32 mouse cellular contexts compared by ENCODE assay signal in genomic region chr8:121954981-121955555, GRCm38 (mm10). TPM values are rescaled to one million over a fixed set of nuclear protein-coding genes. Genes with fewer than 3 reads are reported as not detected.
A peak's percentile ranks its signal among the peaks of the same experiment; 100 is the strongest.
DNase-seq lines count a peak whose midpoint lies in the region; ATAC-seq and TF ChIP-seq lines count a peak whose summit lies in the region.
"Had no signal": no experiment of that assay in that cellular context is flagged by ENCODE, and none has a peak within 500 bp of the region (broad histone marks: within the 10 kb centered on the region; RNA-seq: fewer than 3 reads in every experiment).

No protein-coding gene starts in this region.

- H3K4me1 ChIP-seq in liver, embryonic 12.5 days = peaks cover 79% of the 10 kb centered on the region
- H3K4me1 ChIP-seq in liver, postnatal 0 days (ENCODE audit: insufficient read depth) = peaks cover 36% of the 10 kb centered on the region
- peaks cover 0 to 21% of the 10 kb centered on the region in 2 experiments; a peak in 2 of 4 replicates for H3K4me1 ChIP-seq in ES-E14 (ENCODE audit: control insufficient read depth in 2 of 2, insufficient read depth in 2 of 2, low read length in 2 of 2, poor library complexity in 1 of 2)
- peaks cover 23 to 38% of the 10 kb centered on the region in 2 experiments for H3K4me1 ChIP-seq in liver, embryonic 14.5 days (replicated peaks; ENCODE audit: control insufficient read depth in 2 of 2, insufficient read depth in 2 of 2, low read length in 1 of 2)
- H3K4me1 ChIP-seq in forebrain, embryonic 13.5 days = peaks cover 25% of the 10 kb centered on the region

- no peaks in the 10 kb centered on the region for H3K9me3 ChIP-seq in liver, embryonic 12.5 days (replicated peaks)
- H3K9me3 ChIP-seq in liver, postnatal 0 days (ENCODE audit: low read length) = no peaks in the 10 kb centered on the region
- H3K9me3 ChIP-seq in ES-E14 (ENCODE audit: control insufficient read depth, insufficient read depth, low read depth, low read length) = no peaks in the 10 kb centered on the region
- H3K9me3 ChIP-seq in liver, embryonic 14.5 days (ENCODE audit: control insufficient read depth, low read length) = no peaks in the 10 kb centered on the region
- no peaks in the 10 kb centered on the region for H3K9me3 ChIP-seq in forebrain, embryonic 13.5 days (replicated peaks)
- H3K9me3 ChIP-seq: hindbrain, embryonic 15.5 days; midbrain, embryonic 13.5 days; neural tube, embryonic 13.5 days had no signal

- H3K9ac ChIP-seq in liver, embryonic 12.5 days = no peak overlapping the region
- H3K9ac ChIP-seq in liver, postnatal 0 days (replicated peaks) = no peak overlapping the region
- 0 out of 2 replicates have a peak overlapping the region, but pooled peaks have one; percentile 42 for H3K9ac ChIP-seq in ES-E14 (ENCODE audit: insufficient read depth, low read depth, low read length, poor library complexity, severe bottlenecking)
- H3K9ac ChIP-seq in liver, embryonic 14.5 days (replicated peaks) = no peak overlapping the region
- no peak overlapping the region for H3K9ac ChIP-seq in forebrain, embryonic 13.5 days
- H3K9ac ChIP-seq: forebrain, postnatal 0 days; hindbrain, embryonic 15.5 days; midbrain, embryonic 13.5 days; neural tube, embryonic 13.5 days had no signal

- WGBS in liver, embryonic 12.5 days (ENCODE audit: insufficient replicate concordance) = 52% methylated on average over 10 of the region's 10 CpGs
- WGBS in liver, postnatal 0 days (ENCODE audit: insufficient replicate concordance) = 66% methylated on average over 10 of the region's 10 CpGs
- whole genome bisulfite sequencing in liver, embryonic 14.5 days (ENCODE audit: insufficient replicate concordance) = 50% methylated on average over 10 of the region's 10 CpGs
- WGBS in forebrain, embryonic 13.5 days = 88% methylated on average over 10 of the region's 10 CpGs

- intact Hi-C loops in gastrocnemius, adult 2 months (cut with DNase I) = no loop called here

- H3K27ac ChIP-seq in gastrocnemius, adult 2 months = peak overlapping the region; percentile 90
- H3K27ac ChIP-seq in liver, embryonic 12.5 days = peak overlapping the region; percentile 37
- H3K27ac ChIP-seq in liver, postnatal 0 days (ENCODE audit: low read depth) = no peak overlapping the region
- H3K27ac ChIP-seq in ES-E14 (ENCODE audit: insufficient read depth, low read depth, low read length, poor library complexity, severe bottlenecking) = no peak overlapping the region
- H3K27ac ChIP-seq in liver, embryonic 14.5 days = no peak overlapping the region
- H3K27ac ChIP-seq in forebrain, embryonic 13.5 days = no peak overlapping the region
- H3K27ac ChIP-seq: hindbrain, embryonic 15.5 days; layer of hippocampus, adult 2 months; midbrain, embryonic 13.5 days; neural tube, embryonic 13.5 days had no signal

- peak overlapping the region; percentile 41 for H3K4me2 ChIP-seq in liver, embryonic 12.5 days
- no peak overlapping the region for H3K4me2 ChIP-seq in liver, postnatal 0 days (ENCODE audit: low read depth, low read length)
- peak overlapping the region; percentile 25 for H3K4me2 ChIP-seq in liver, embryonic 14.5 days (ENCODE audit: low read depth)
- no peak overlapping the region for H3K4me2 ChIP-seq in forebrain, embryonic 13.5 days
- H3K4me2 ChIP-seq: hindbrain, embryonic 15.5 days; midbrain, embryonic 13.5 days; neural tube, embryonic 13.5 days had no signal

- no peak for TF ChIP-seq CTCF in gastrocnemius, adult 2 months (IDR thresholded peaks at IDR 0.05)
- TF ChIP-seq CTCF in liver, postnatal 0 days (IDR thresholded peaks at IDR 0.05; ENCODE audit: low read depth) = no peak
- no peak for TF ChIP-seq CTCF in liver, embryonic 14.5 days (IDR thresholded peaks at IDR 0.05; ENCODE audit: low read depth)

- ATAC-seq in liver, embryonic 12.5 days = no peak
- ATAC-seq in liver, postnatal 0 days = no peak
- ATAC-seq in liver, embryonic 14.5 days (ENCODE audit: insufficient read depth) = no peak
- ATAC-seq in forebrain, embryonic 13.5 days = no peak
- ATAC-seq: forebrain, postnatal 0 days; midbrain, embryonic 13.5 days had no signal

- DNase-seq in gastrocnemius, adult 2 months = peak; percentile 51
- DNase-seq in gastrocnemius, postnatal 10 days = no peak
- no peak for DNase-seq in liver, postnatal 0 days
- no peak for DNase-seq in ES-E14 (ENCODE audit: low read depth, low spot score)
- DNase-seq in liver, embryonic 14.5 days (ENCODE audit: low read depth in 3 of 3, low spot score in 3 of 3) = no peak
- DNase-seq in thymus, postnatal 14 days = no peak
- DNase-seq: adrenal gland, postnatal 10 days; cerebellum, adult 2 months; cerebellum, postnatal 25 days; forebrain, postnatal 0 days; gastrocnemius, postnatal 36 days; kidney, adult 8-10 months; kidney, postnatal 14 days; lung, adult 2 months; lung, postnatal 14 days; retina, postnatal 1 day; right cerebral cortex, postnatal 25 days; thymus, postnatal 25 days had no signal

- H3K36me3 ChIP-seq in liver, embryonic 12.5 days = peaks cover 50% of the 10 kb centered on the region
- H3K36me3 ChIP-seq in liver, postnatal 0 days (replicated peaks; ENCODE audit: insufficient read depth, low read length) = peaks cover 10% of the 10 kb centered on the region
- peaks cover 22% of the 10 kb centered on the region for H3K36me3 ChIP-seq in ES-E14 (ENCODE audit: control insufficient read depth, insufficient read depth, low read length, poor library complexity, severe bottlenecking)
- H3K36me3 ChIP-seq in liver, embryonic 14.5 days (replicated peaks; ENCODE audit: control insufficient read depth, insufficient read depth, low read depth) = peaks cover 3% of the 10 kb centered on the region; the same call in 1 of the 2 replicates
- H3K36me3 ChIP-seq in forebrain, embryonic 13.5 days (ENCODE audit: poor library complexity, severe bottlenecking) = peaks cover 27% of the 10 kb centered on the region
- H3K36me3 ChIP-seq: hindbrain, embryonic 15.5 days had no signal

- H3K27me3 ChIP-seq in liver, embryonic 12.5 days (replicated peaks) = no peaks in the 10 kb centered on the region
- no peaks in the 10 kb centered on the region for H3K27me3 ChIP-seq in liver, postnatal 0 days (ENCODE audit: insufficient read depth, low read length)
- no peaks in the 10 kb centered on the region for H3K27me3 ChIP-seq in liver, embryonic 14.5 days (ENCODE audit: control insufficient read depth, insufficient read depth, low read length)
- H3K27me3 ChIP-seq in forebrain, embryonic 13.5 days = no peaks in the 10 kb centered on the region
- H3K27me3 ChIP-seq: CH12.LX; hindbrain, embryonic 15.5 days; midbrain, embryonic 13.5 days; neural tube, embryonic 13.5 days had no signal

- no peak for TF ChIP-seq EP300 in liver, postnatal 0 days (IDR thresholded peaks at IDR 0.05; ENCODE audit: low read depth)
- no peak for TF ChIP-seq EP300 in liver, embryonic 14.5 days (IDR thresholded peaks at IDR 0.05; ENCODE audit: low read depth)

- in situ Hi-C loops in ES-E14 (cut with MboI; ENCODE audit: low sequenced_read_pairs in 2 of 2, unreplicated experiment in 2 of 2) = no loop called here

- H3K4me3 ChIP-seq in gastrocnemius, adult 2 months = no peak overlapping the region; the same call in 1 of the 2 replicates
- no peak overlapping the region for H3K4me3 ChIP-seq in liver, embryonic 12.5 days
- H3K4me3 ChIP-seq in liver, postnatal 0 days (ENCODE audit: low read depth, low read length) = no peak overlapping the region
- no peak overlapping the region for H3K4me3 ChIP-seq in ES-E14 (ENCODE audit: insufficient read depth in 1 of 2, low read depth in 1 of 2, low read length in 2 of 2, poor library complexity in 1 of 2, severe bottlenecking in 1 of 2)
- no peak overlapping the region for H3K4me3 ChIP-seq in liver, embryonic 14.5 days (ENCODE audit: insufficient read depth in 1 of 2, low read depth in 2 of 2, low read length in 2 of 2)
- H3K4me3 ChIP-seq in forebrain, embryonic 13.5 days = no peak overlapping the region
- H3K4me3 ChIP-seq: hindbrain, embryonic 15.5 days; layer of hippocampus, adult 2 months; midbrain, embryonic 13.5 days; neural tube, embryonic 13.5 days had no signal

TF ChIP-seq in ES-E14, 5 proteins besides CTCF, POLR2A, EP300 and RAD21 (continues in another document):
- TF ChIP-seq HCFC1 (IDR thresholded peaks at IDR 0.05; ENCODE audit: borderline replicate concordance, insufficient read depth, low read length) = no peak
- no peak for TF ChIP-seq CHD2 (IDR thresholded peaks at IDR 0.05; ENCODE audit: low read depth, low read length)
- no peak for TF ChIP-seq ZNF384 (IDR thresholded peaks at IDR 0.05; ENCODE audit: low read depth, low read length)
- TF ChIP-seq MAFK (IDR thresholded peaks at IDR 0.05; ENCODE audit: insufficient read depth, low read depth, low read length) = no peak

RNA-seq across cellular contexts. Expression of gene Banp, which starts 5.5 kb away (rescaled TPM):
- 10 to 100 TPM in 1 of 2 experiments, 1 to 10 TPM in 1; 8.8 to 18.7 TPM for total RNA-seq in gastrocnemius, adult 2 months (2021)
- total RNA-seq in gastrocnemius, postnatal 10 days (2021) = 10 to 100 TPM in 1 of 2 experiments, 1 to 10 TPM in 1; 6.0 to 11.1 TPM
- polyA plus RNA-seq in liver, embryonic 12.5 days (2016; fragmentation: Nextera tagmentation; extraction: Ambion mirVana) = 22.4 and 25.4 TPM in 2 replicates
- polyA plus RNA-seq in liver, postnatal 0 days (2015; fragmentation: Nextera tagmentation; extraction: Ambion mirVana) = 7.6 and 7.9 TPM in 2 replicates
- total RNA-seq in ES-E14 (2012; rRNA removed) = 53.8 and 67.8 TPM in 2 replicates
- polyA plus RNA-seq in liver, embryonic 14.5 days (2012; rRNA removed) = 20.8 and 23.0 TPM in 2 replicates
- 12.0 and 13.6 TPM in 2 replicates for polyA plus RNA-seq in liver, embryonic 14.5 days (2014; fragmentation: Nextera tagmentation; extraction: Ambion mirVana)
- polyA plus RNA-seq in forebrain, embryonic 13.5 days (2015; fragmentation: Nextera tagmentation; extraction: Ambion mirVana) = 57.5 and 60.9 TPM in 2 replicates

RNA-seq across cellular contexts. Expression of gene Car5a, which starts 10.4 kb away (rescaled TPM):
- not detected for total RNA-seq in gastrocnemius, adult 2 months (2021)
- not detected for total RNA-seq in gastrocnemius, postnatal 10 days (2021)
- polyA plus RNA-seq in liver, embryonic 12.5 days (2016; fragmentation: Nextera tagmentation; extraction: Ambion mirVana) = 0.69 and 0.85 TPM in 2 replicates
- polyA plus RNA-seq in liver, postnatal 0 days (2015; fragmentation: Nextera tagmentation; extraction: Ambion mirVana) = 5.9 and 9.6 TPM in 2 replicates
- 0.18 and 0.37 TPM in 2 replicates for total RNA-seq in ES-E14 (2012; rRNA removed)
- 0.87 and 1.1 TPM in 2 replicates for polyA plus RNA-seq in liver, embryonic 14.5 days (2012; rRNA removed)
- 1.3 and 1.4 TPM in 2 replicates for polyA plus RNA-seq in liver, embryonic 14.5 days (2014; fragmentation: Nextera tagmentation; extraction: Ambion mirVana)
- polyA plus RNA-seq in forebrain, embryonic 13.5 days (2015; fragmentation: Nextera tagmentation; extraction: Ambion mirVana) = 0.25 TPM in 1 of 2 replicates, not detected in the other
- total RNA-seq: forebrain, postnatal 0 days; gastrocnemius, postnatal 36 days; hematopoietic stem cell, adult 5-6 weeks; layer of hippocampus, adult 2 months; layer of hippocampus, postnatal 25 days; megakaryocyte progenitor cell, adult 5-6 weeks had no signal
- polyA plus RNA-seq: embryonic facial prominence, embryonic 14.5 days; heart, postnatal 0 days; intestine, embryonic 14.5 days; limb, embryonic 11.5 days had no signal

RNA-seq across cellular contexts. Expression of gene Slc7a5, which starts 47.6 kb away (rescaled TPM):
- total RNA-seq in gastrocnemius, adult 2 months (2021) = 1 to 10 TPM; 1.0 to 1.3 TPM
- 10 to 100 TPM in 1 of 2 experiments, 1 to 10 TPM in 1; 8.1 to 10.7 TPM for total RNA-seq in gastrocnemius, postnatal 10 days (2021)
- 52.6 and 58.9 TPM in 2 replicates for polyA plus RNA-seq in liver, embryonic 12.5 days (2016; fragmentation: Nextera tagmentation; extraction: Ambion mirVana)
- 10.5 and 10.8 TPM in 2 replicates for polyA plus RNA-seq in liver, postnatal 0 days (2015; fragmentation: Nextera tagmentation; extraction: Ambion mirVana)
- 173 and 307 TPM in 2 replicates for total RNA-seq in ES-E14 (2012; rRNA removed)
- polyA plus RNA-seq in liver, embryonic 14.5 days (2012; rRNA removed) = 40.0 and 40.9 TPM in 2 replicates
- 36.7 and 40.7 TPM in 2 replicates for polyA plus RNA-seq in liver, embryonic 14.5 days (2014; fragmentation: Nextera tagmentation; extraction: Ambion mirVana)
- 28.1 and 30.6 TPM in 2 replicates for polyA plus RNA-seq in forebrain, embryonic 13.5 days (2015; fragmentation: Nextera tagmentation; extraction: Ambion mirVana)

Comparison
In these comparisons a context has a peak if more than half of its experiments do, and no peak if none do; other contexts are left out.
1. H3K27ac ChIP-seq: peak in gastrocnemius, adult 2 months (single experiment) and liver, embryonic 12.5 days (single experiment); none in liver, postnatal 0 days (single experiment), ES-E14 (single experiment), liver, embryonic 14.5 days (single experiment) and forebrain, embryonic 13.5 days (single experiment).
2. H3K4me2 ChIP-seq: peak in liver, embryonic 12.5 days (single experiment) and liver, embryonic 14.5 days (single experiment); none in liver, postnatal 0 days (single experiment) and forebrain, embryonic 13.5 days (single experiment).